Mouse (Mus musculus) erythroblast, embryonic 14.5 days (primary cell): ENCODE measurements around the gene Suds3. TPM values are rescaled to one million over a fixed set of nuclear protein-coding genes. Genes with fewer than 3 reads are reported as not detected.

ENCODE experiments used
- H3K27me3 ChIP-seq: 2 replicates; pipeline ENCODE4 v1.6.1; 2012; ENCODE audit warnings: inconsistent platforms; ENCODE audit not compliant: control insufficient read depth
- H3K36me3 ChIP-seq: 2 replicates; pipeline ENCODE4 v1.6.1; 2012; ENCODE audit warnings: mild to moderate bottlenecking, inconsistent platforms; ENCODE audit not compliant: control insufficient read depth
- H3K4me1 ChIP-seq: 2 replicates; pipeline ENCODE4 v1.6.1; 2012; ENCODE audit warnings: inconsistent platforms; ENCODE audit not compliant: control insufficient read depth
- H3K4me3 ChIP-seq: replicated peaks from 2 replicates; pipeline ENCODE3; 2012; ENCODE audit warnings: moderate library complexity, mild to moderate bottlenecking, inconsistent platforms
- H3K9me3 ChIP-seq: 2 replicates; pipeline ENCODE4 v1.6.1; 2012; ENCODE audit warnings: low read length, inconsistent platforms, mixed read lengths; ENCODE audit not compliant: control insufficient read depth
- GATA1 ChIP-seq: IDR thresholded peaks from 2 replicates; pipeline ENCODE4 v1.6.1; 2012; ENCODE audit warnings: low read length, inconsistent platforms, mixed read lengths
- TAL1 ChIP-seq: IDR thresholded peaks from 3 replicates; pipeline ENCODE4 v1.6.1; 2012; ENCODE audit warnings: low read length, inconsistent platforms, mixed read lengths
- polyA plus RNA-seq: library from polyadenylated mRNA; stranded (reverse); fragments of >175 nt; gene quantifications from 2 replicates; pipeline ENCODE4 v1.2.3, GENCODE M21; 2012

The Suds3 gene
- polyA plus RNA-seq, 1 experiment: 8.0 TPM

GRCm38 (mm10) chr5:117042661-117043060 lies 73.3 kb downstream of the Suds3 start:
- Histone ChIP-seq H3K27me3 (no peaks in the 10 kb centered on the region), H3K9me3 (peaks cover 25% of the 10 kb centered on the region), H3K36me3 (no peaks in the 10 kb centered on the region), H3K4me3 (no peak overlapping the region), H3K4me1 (no peaks in the 10 kb centered on the region)
- no peak for TF ChIP-seq GATA1
- TF ChIP-seq TAL1: no peak

Other genes with a start within 250 kb of the Suds3 start
- gene Taok3, start 4.0 kb upstream of the Suds3 start, polyA plus RNA-seq: 5.1 and 5.4 TPM in 2 replicates
- gene Pebp1, start 171.5 kb upstream of the Suds3 start, polyA plus RNA-seq: 28.3 and 38.5 TPM in 2 replicates
- gene Vsig10, start 203.0 kb upstream of the Suds3 start, polyA plus RNA-seq: not detected in 2 replicates
- gene Wsb2, start 241.2 kb upstream of the Suds3 start, polyA plus RNA-seq: 0.45 and 0.53 TPM in 2 replicates